Mouse (Mus musculus) cerebellum, postnatal 10 days (tissue): ENCODE measurements around the gene Ptprc.

Source experiments
- DNase-seq, 2 experiments: peaks; one replicate each; pipeline ENCODE4 v3.0.0; 2021; ENCODE audit warnings: mixed read lengths in 2 of 2

Ptprc gene

GRCm38 (mm10) chr1:138029649-138030048, 145.9 kb downstream of the Ptprc start:
- no peak for DNase-seq

GRCm38 (mm10) chr1:138025298-138025697, 150.2 kb downstream of the Ptprc start:
- DNase-seq: no peak

GRCm38 (mm10) chr1:138023601-138024000, 151.9 kb downstream of the Ptprc start:
- no peak for DNase-seq

GRCm38 (mm10) chr1:138022918-138023295, 152.6 kb downstream of the Ptprc start:
- DNase-seq: no peak

- no peak for DNase-seq
These were observed 153.3 kb downstream of the Ptprc start for GRCm38 (mm10) chr1:138021962-138022917.
